Mouse (Mus musculus): ENCODE data around the gene Ggt1. TPM values are rescaled to one million over a fixed set of nuclear protein-coding genes. Genes with fewer than 3 reads are reported as not detected.
A peak's percentile ranks its signal among the peaks of the same experiment; 100 is the strongest.

The Ggt1 gene
- polyA plus RNA-seq, 1 experiment from 2014 or later: 1.7 TPM

GRCm38 (mm10) chr10:75535423-75535822, 26.0 kb upstream of the Ggt1 start:
- no peak for DNase-seq (ENCODE audit: low spot score)
- ATAC-seq (ENCODE audit: low FRiP score): no peak
- Histone ChIP-seq H3K36me3 (replicated peaks; ENCODE audit: control insufficient read depth, insufficient read depth) (peaks cover 57% of the 10 kb centered on the region), H3K4me3 (replicated peaks; ENCODE audit: low read length) (no peak overlapping the region), H3K9ac (no peak overlapping the region), H3K4me2 (replicated peaks) (no peak overlapping the region), H3K27ac (no peak overlapping the region), H3K27me3 (ENCODE audit: control insufficient read depth, insufficient read depth, low read length) (no peaks in the 10 kb centered on the region), H3K4me1 (replicated peaks; ENCODE audit: control insufficient read depth, insufficient read depth, low read length) (no peaks in the 10 kb centered on the region), H3K9me3 (ENCODE audit: control insufficient read depth, low read length) (no peaks in the 10 kb centered on the region)
- 94% methylated on average over 2 of the region's 2 CpGs for WGBS

- Histone ChIP-seq H3K9me3 (ENCODE audit: control insufficient read depth, low read length) (no peaks in the 10 kb centered on the region), H3K27ac (no peak overlapping the region), H3K4me2 (replicated peaks) (no peak overlapping the region), H3K27me3 (ENCODE audit: control insufficient read depth, insufficient read depth, low read length) (no peaks in the 10 kb centered on the region), H3K9ac (no peak overlapping the region), H3K36me3 (replicated peaks; ENCODE audit: control insufficient read depth, insufficient read depth) (peaks cover 52% of the 10 kb centered on the region), H3K4me1 (replicated peaks; ENCODE audit: control insufficient read depth, insufficient read depth, low read length) (no peaks in the 10 kb centered on the region), H3K4me3 (replicated peaks; ENCODE audit: low read length) (no peak overlapping the region)
- 94% methylated on average over 5 of the region's 5 CpGs for WGBS
- DNase-seq (ENCODE audit: low spot score) (no peak), ATAC-seq (ENCODE audit: low FRiP score) (no peak)
Measured at GRCm38 (mm10) chr10:75536123-75536522, 25.3 kb upstream of the Ggt1 start.

- H3K36me3 ChIP-seq (replicated peaks; ENCODE audit: control insufficient read depth, insufficient read depth): peaks cover 9% of the 10 kb centered on the region
- 0 out of 2 replicates have a peak, but pooled peaks cover 2% of the 10 kb centered on the region for H3K4me1 ChIP-seq (replicated peaks; ENCODE audit: control insufficient read depth, insufficient read depth, low read length)
- 83% methylated on average over 7 of the region's 7 CpGs for WGBS
- no peak overlapping the region for H3K4me3 ChIP-seq (replicated peaks; ENCODE audit: low read length)
- no peaks in the 10 kb centered on the region for H3K27me3 ChIP-seq (ENCODE audit: control insufficient read depth, insufficient read depth, low read length)
- ATAC-seq (ENCODE audit: low FRiP score) (no peak), DNase-seq (ENCODE audit: low spot score) (no peak)
- H3K9me3 ChIP-seq (ENCODE audit: control insufficient read depth, low read length): peaks cover 14% of the 10 kb centered on the region; the same call in 1 of the 2 replicates
- no peak overlapping the region for H3K9ac ChIP-seq
- no peak overlapping the region for H3K4me2 ChIP-seq (replicated peaks)
- no peak overlapping the region for H3K27ac ChIP-seq
Measured at GRCm38 (mm10) chr10:75547901-75548300, 13.5 kb upstream of the Ggt1 start.

GRCm38 (mm10) chr10:75548486-75548885, 12.9 kb upstream of the Ggt1 start:
- Histone ChIP-seq H3K4me1 (replicated peaks; ENCODE audit: control insufficient read depth, insufficient read depth, low read length) (0 out of 2 replicates have a peak, but pooled peaks cover 2% of the 10 kb centered on the region), H3K27ac (no peak overlapping the region), H3K4me2 (replicated peaks) (no peak overlapping the region), H3K4me3 (replicated peaks; ENCODE audit: low read length) (no peak overlapping the region), H3K9me3 (ENCODE audit: control insufficient read depth, low read length) (peaks cover 14% of the 10 kb centered on the region; the same call in 1 of the 2 replicates), H3K36me3 (replicated peaks; ENCODE audit: control insufficient read depth, insufficient read depth) (peaks cover 15% of the 10 kb centered on the region), H3K9ac (no peak overlapping the region), H3K27me3 (ENCODE audit: control insufficient read depth, insufficient read depth, low read length) (no peaks in the 10 kb centered on the region)
- WGBS: 51% methylated on average over 14 of the region's 14 CpGs
- ATAC-seq (ENCODE audit: low FRiP score) (no peak), DNase-seq (ENCODE audit: low spot score) (peak; percentile 32)

- H3K36me3 ChIP-seq (replicated peaks; ENCODE audit: control insufficient read depth, insufficient read depth): peaks cover 26% of the 10 kb centered on the region
- 72% methylated on average over 7 of the region's 7 CpGs for WGBS
- no peak overlapping the region for H3K4me3 ChIP-seq (replicated peaks; ENCODE audit: low read length)
- H3K4me1 ChIP-seq (replicated peaks; ENCODE audit: control insufficient read depth, insufficient read depth, low read length): 0 out of 2 replicates have a peak, but pooled peaks cover 2% of the 10 kb centered on the region
- H3K9me3 ChIP-seq (ENCODE audit: control insufficient read depth, low read length): peaks cover 8% of the 10 kb centered on the region; the same call in 1 of the 2 replicates
- H3K9ac ChIP-seq: no peak overlapping the region
- ATAC-seq (ENCODE audit: low FRiP score) (no peak), DNase-seq (ENCODE audit: low spot score) (no peak)
- no peaks in the 10 kb centered on the region for H3K27me3 ChIP-seq (ENCODE audit: control insufficient read depth, insufficient read depth, low read length)
- H3K4me2 ChIP-seq (replicated peaks): no peak overlapping the region
- no peak overlapping the region for H3K27ac ChIP-seq
Measured at GRCm38 (mm10) chr10:75549886-75550285, 11.5 kb upstream of the Ggt1 start.

- DNase-seq (ENCODE audit: low spot score): no peak
- Histone ChIP-seq H3K4me2 (replicated peaks) (no peak overlapping the region), H3K4me1 (replicated peaks; ENCODE audit: control insufficient read depth, insufficient read depth, low read length) (peaks cover 9% of the 10 kb centered on the region; the same call in 1 of the 2 replicates), H3K27me3 (ENCODE audit: control insufficient read depth, insufficient read depth, low read length) (no peaks in the 10 kb centered on the region), H3K4me3 (replicated peaks; ENCODE audit: low read length) (no peak overlapping the region), H3K27ac (no peak overlapping the region), H3K36me3 (replicated peaks; ENCODE audit: control insufficient read depth, insufficient read depth) (peaks cover 39% of the 10 kb centered on the region), H3K9ac (no peak overlapping the region), H3K9me3 (ENCODE audit: control insufficient read depth, low read length) (no peaks in the 10 kb centered on the region)
- no peak for ATAC-seq (ENCODE audit: low FRiP score)
- 50% methylated on average over 12 of the region's 12 CpGs for WGBS
Measured at GRCm38 (mm10) chr10:75551175-75551574, 10.2 kb upstream of the Ggt1 start.

GRCm38 (mm10) chr10:75552106-75552505, 9.3 kb upstream of the Ggt1 start:
- peaks cover 18% of the 10 kb centered on the region for H3K4me1 ChIP-seq (replicated peaks; ENCODE audit: control insufficient read depth, insufficient read depth, low read length)
- H3K4me2 ChIP-seq (replicated peaks): no peak overlapping the region
- DNase-seq (ENCODE audit: low spot score) (no peak), ATAC-seq (ENCODE audit: low FRiP score) (no peak)
- H3K9me3 ChIP-seq (ENCODE audit: control insufficient read depth, low read length): no peaks in the 10 kb centered on the region
- no peaks in the 10 kb centered on the region for H3K27me3 ChIP-seq (ENCODE audit: control insufficient read depth, insufficient read depth, low read length)
- H3K9ac ChIP-seq: no peak overlapping the region
- H3K36me3 ChIP-seq (replicated peaks; ENCODE audit: control insufficient read depth, insufficient read depth): peaks cover 48% of the 10 kb centered on the region
- WGBS: 89% methylated on average over 2 of the region's 2 CpGs
- no peak overlapping the region for H3K4me3 ChIP-seq (replicated peaks; ENCODE audit: low read length)
- no peak overlapping the region for H3K27ac ChIP-seq

- H3K9ac ChIP-seq: no peak overlapping the region
- no peaks in the 10 kb centered on the region for H3K9me3 ChIP-seq (ENCODE audit: control insufficient read depth, low read length)
- H3K4me3 ChIP-seq (replicated peaks; ENCODE audit: low read length): no peak overlapping the region
- peaks cover 25% of the 10 kb centered on the region for H3K4me1 ChIP-seq (replicated peaks; ENCODE audit: control insufficient read depth, insufficient read depth, low read length)
- no peak overlapping the region for H3K27ac ChIP-seq
- H3K4me2 ChIP-seq (replicated peaks): no peak overlapping the region
- no peaks in the 10 kb centered on the region for H3K27me3 ChIP-seq (ENCODE audit: control insufficient read depth, insufficient read depth, low read length)
- H3K36me3 ChIP-seq (replicated peaks; ENCODE audit: control insufficient read depth, insufficient read depth): peaks cover 49% of the 10 kb centered on the region
- 67% methylated on average over 13 of the region's 13 CpGs for WGBS
- DNase-seq (ENCODE audit: low spot score): no peak
- no peak for ATAC-seq (ENCODE audit: low FRiP score)
Measured at GRCm38 (mm10) chr10:75552701-75553450, 8.5 kb upstream of the Ggt1 start.

- no peaks in the 10 kb centered on the region for H3K9me3 ChIP-seq (ENCODE audit: control insufficient read depth, low read length)
- WGBS: 92% methylated on average over 8 of the region's 8 CpGs
- no peak overlapping the region for H3K4me2 ChIP-seq (replicated peaks)
- DNase-seq (ENCODE audit: low spot score): no peak
- no peak for ATAC-seq (ENCODE audit: low FRiP score)
- H3K36me3 ChIP-seq (replicated peaks; ENCODE audit: control insufficient read depth, insufficient read depth): peaks cover 49% of the 10 kb centered on the region
- no peak overlapping the region for H3K27ac ChIP-seq
- no peak overlapping the region for H3K9ac ChIP-seq
- H3K4me1 ChIP-seq (replicated peaks; ENCODE audit: control insufficient read depth, insufficient read depth, low read length): peaks cover 34% of the 10 kb centered on the region
- H3K27me3 ChIP-seq (ENCODE audit: control insufficient read depth, insufficient read depth, low read length): no peaks in the 10 kb centered on the region
- H3K4me3 ChIP-seq (replicated peaks; ENCODE audit: low read length): no peak overlapping the region
Measured at GRCm38 (mm10) chr10:75554090-75554489, 7.3 kb upstream of the Ggt1 start.

Data from hindbrain, embryonic 14.5 days (tissue).